Mouse (Mus musculus) forebrain, embryonic 11.5 days (tissue): ENCODE measurements at regions not wholly inside any gene's neighbourhood (a gene's known extent, or its start where the extent isn't known, plus 50 kb on each side); places are given as distances from the start of the nearest gene placed in this dataset.

Source experiments
- ATAC-seq: fragments of 200-750 bp; cut with Nextera tagmentation; replicated peaks from 2 replicates; pipeline ENCODE4 v1.8.0; 2017; ENCODE audit warnings: moderate TSS enrichment; ENCODE audit not compliant: low FRiP score
- DNase-seq: peaks from one replicate; pipeline ENCODE4 v3.0.0-alpha.2; 2017; ENCODE audit warnings: low spot score
- H3K27ac ChIP-seq: fragments of 300-500 bp; sonication (generic); 2 replicates; pipeline ENCODE4 v1.5.1; 2014; ENCODE audit warnings: low read depth, low read length
- H3K27me3 ChIP-seq: fragments of 300-500 bp; sonication (generic); 2 replicates; pipeline ENCODE4 v1.6.1; 2014; ENCODE audit warnings: mild to moderate bottlenecking, low read length, mixed read lengths; ENCODE audit not compliant: control insufficient read depth, insufficient read depth
- H3K36me3 ChIP-seq: fragments of 300-500 bp; sonication (generic); 2 replicates; pipeline ENCODE4 v1.6.1; 2014; ENCODE audit warnings: mild to moderate bottlenecking, low read length, moderate library complexity, mixed read lengths; ENCODE audit not compliant: control insufficient read depth, insufficient read depth
- H3K4me1 ChIP-seq: fragments of 300-500 bp; sonication (generic); replicated peaks from 2 replicates; pipeline ENCODE4 v1.6.1; 2014; ENCODE audit warnings: low read length, mixed read lengths; ENCODE audit not compliant: control insufficient read depth, insufficient read depth
- H3K4me2 ChIP-seq: fragments of 300-500 bp; sonication (generic); 2 replicates; pipeline ENCODE4 v1.6.1; 2014; ENCODE audit warnings: low read depth, mild to moderate bottlenecking, low read length, moderate library complexity, mixed read lengths; ENCODE audit not compliant: severe bottlenecking
- H3K4me3 ChIP-seq: fragments of 300-500 bp; sonication (generic); 2 replicates; pipeline ENCODE4 v1.5.1; 2014; ENCODE audit warnings: low read depth, low read length
- H3K9ac ChIP-seq: fragments of 300-500 bp; sonication (generic); 2 replicates; pipeline ENCODE4 v1.6.1; 2014; ENCODE audit warnings: low read length
- H3K9me3 ChIP-seq: fragments of 300-500 bp; sonication (generic); 2 replicates; pipeline ENCODE4 v1.6.1; 2016; ENCODE audit warnings: low read length, mixed read lengths; ENCODE audit not compliant: control insufficient read depth
- WGBS: fragments of 180-500 bp; shearing (Covaris S2); extraction: QIAGEN DNeasy Blood & Tissue Kit; methylation state at CpG from one replicate; pipeline ENCODE4 v1.1.7; 2014; 5-methylcytosine and 5-hydroxymethylcytosine counted together

- Histone ChIP-seq H3K27ac (no peak overlapping the region), H3K9me3 (no peaks in the 10 kb centered on the region), H3K36me3 (no peaks in the 10 kb centered on the region), H3K4me2 (no peak overlapping the region), H3K27me3 (no peaks in the 10 kb centered on the region), H3K9ac (no peak overlapping the region), H3K4me3 (no peak overlapping the region), H3K4me1 (no peaks in the 10 kb centered on the region)
- ATAC-seq (no peak), DNase-seq (no peak)
- WGBS, result 92% methylated on average over 6 of the region's 6 CpGs
These were observed 192.2 kb upstream of the Trpc7 start for GRCm38 (mm10) chr13:57087966-57088365.

GRCm38 (mm10) chr13:57087398-57087797 is 191.6 kb upstream of the Trpc7 start:
- ATAC-seq (no peak), DNase-seq (no peak)
- Histone ChIP-seq H3K4me3 (no peak overlapping the region), H3K9ac (no peak overlapping the region), H3K9me3 (no peaks in the 10 kb centered on the region), H3K4me2 (no peak overlapping the region), H3K27ac (no peak overlapping the region), H3K4me1 (no peaks in the 10 kb centered on the region), H3K27me3 (no peaks in the 10 kb centered on the region), H3K36me3 (no peaks in the 10 kb centered on the region)
- 83% methylated on average over 5 of the region's 5 CpGs for WGBS

DNA sequence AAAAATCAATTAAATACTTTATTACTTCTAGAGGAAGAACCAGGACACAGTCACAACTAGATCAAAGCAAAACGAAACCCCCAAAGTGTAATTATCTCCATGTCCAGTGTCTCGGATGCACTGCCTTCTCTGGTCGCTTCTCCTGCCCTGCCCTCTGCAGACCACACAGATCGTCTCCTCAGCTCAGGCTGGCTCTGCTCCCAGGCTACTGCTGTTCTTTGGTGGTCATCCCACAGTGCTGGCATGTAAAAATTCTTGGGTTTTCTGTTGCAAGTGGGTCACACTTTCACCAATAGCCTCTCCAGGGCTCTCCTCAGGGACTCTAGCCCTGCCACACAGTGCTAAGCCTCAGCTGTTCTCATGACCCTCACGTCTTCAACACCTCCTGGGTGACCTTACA is 188.0 kb upstream of the Trpc7 start:
- WGBS, result 80% methylated on average over 5 of the region's 5 CpGs
- Histone ChIP-seq H3K9me3 (no peaks in the 10 kb centered on the region), H3K4me3 (no peak overlapping the region), H3K36me3 (no peaks in the 10 kb centered on the region), H3K27ac (no peak overlapping the region), H3K4me2 (no peak overlapping the region), H3K27me3 (no peaks in the 10 kb centered on the region), H3K4me1 (no peaks in the 10 kb centered on the region), H3K9ac (no peak overlapping the region)
- DNase-seq (no peak), ATAC-seq (no peak)

DNA sequence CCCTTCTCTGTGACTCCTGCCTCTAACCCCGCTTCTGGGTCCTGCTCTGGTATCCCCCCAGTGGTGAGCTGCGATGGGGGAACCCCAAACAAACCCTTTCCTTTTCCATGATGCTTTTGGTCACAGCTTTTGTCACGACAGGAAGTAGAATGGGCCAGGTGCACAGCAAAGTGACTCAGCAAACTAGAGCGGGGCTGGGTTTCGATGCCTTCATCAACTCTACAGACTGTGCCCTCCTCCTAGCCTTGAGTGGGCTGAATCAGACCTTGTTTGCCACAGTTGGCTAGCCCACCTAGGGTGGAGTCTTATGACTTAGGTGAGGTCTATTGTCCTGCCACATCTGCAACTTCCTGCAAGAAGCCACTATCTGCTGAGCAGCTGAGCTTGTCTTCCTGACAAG is 174.7 kb upstream of the Trpc7 start:
- DNase-seq (no peak), ATAC-seq (no peak)
- no peak overlapping the region for H3K27ac ChIP-seq
- no peaks in the 10 kb centered on the region for H3K27me3 ChIP-seq
- 88% methylated on average over 5 of the region's 5 CpGs for WGBS
- no peak overlapping the region for H3K9ac ChIP-seq
- H3K4me2 ChIP-seq, result no peak overlapping the region
- no peak overlapping the region for H3K4me3 ChIP-seq
- no peaks in the 10 kb centered on the region for H3K9me3 ChIP-seq
- H3K4me1 ChIP-seq, result no peaks in the 10 kb centered on the region
- no peaks in the 10 kb centered on the region for H3K36me3 ChIP-seq

DNA sequence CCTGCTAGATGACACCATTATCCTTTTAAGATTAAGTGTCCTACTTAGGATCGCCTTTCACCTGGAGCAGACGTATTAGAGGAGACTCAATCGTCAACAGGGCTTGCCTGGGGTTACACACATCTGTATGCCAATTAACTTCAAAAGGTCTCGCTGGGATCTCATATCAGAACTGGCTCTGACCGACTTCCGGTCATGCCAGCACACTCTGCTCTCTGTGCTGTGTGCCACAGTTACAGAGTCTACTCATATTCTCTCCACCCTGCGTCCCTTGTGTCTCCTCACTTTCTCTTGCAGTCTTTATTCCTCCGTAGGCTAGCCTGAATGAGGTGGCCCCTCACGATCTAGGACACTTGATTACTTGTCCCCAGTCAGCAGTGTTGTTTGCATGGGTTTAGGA is 165.9 kb upstream of the Trpc7 start:
- Histone ChIP-seq H3K27me3 (no peaks in the 10 kb centered on the region), H3K27ac (no peak overlapping the region), H3K9ac (no peak overlapping the region), H3K4me1 (no peaks in the 10 kb centered on the region), H3K4me2 (no peak overlapping the region), H3K9me3 (no peaks in the 10 kb centered on the region), H3K36me3 (no peaks in the 10 kb centered on the region), H3K4me3 (no peak overlapping the region)
- WGBS, result 77% methylated on average over 9 of the region's 9 CpGs
- no peak for ATAC-seq
- no peak for DNase-seq

- H3K9me3 ChIP-seq, result no peaks in the 10 kb centered on the region
- H3K36me3 ChIP-seq, result no peaks in the 10 kb centered on the region
- DNase-seq (no peak), ATAC-seq (no peak)
- no peak overlapping the region for H3K27ac ChIP-seq
- 76% methylated on average over 7 of the region's 7 CpGs for WGBS
- H3K9ac ChIP-seq, result no peak overlapping the region
- no peaks in the 10 kb centered on the region for H3K27me3 ChIP-seq
- no peaks in the 10 kb centered on the region for H3K4me1 ChIP-seq
- no peak overlapping the region for H3K4me3 ChIP-seq
- H3K4me2 ChIP-seq, result no peak overlapping the region
These were observed 165.3 kb upstream of the Trpc7 start for GRCm38 (mm10) chr13:57061074-57061473.

DNA sequence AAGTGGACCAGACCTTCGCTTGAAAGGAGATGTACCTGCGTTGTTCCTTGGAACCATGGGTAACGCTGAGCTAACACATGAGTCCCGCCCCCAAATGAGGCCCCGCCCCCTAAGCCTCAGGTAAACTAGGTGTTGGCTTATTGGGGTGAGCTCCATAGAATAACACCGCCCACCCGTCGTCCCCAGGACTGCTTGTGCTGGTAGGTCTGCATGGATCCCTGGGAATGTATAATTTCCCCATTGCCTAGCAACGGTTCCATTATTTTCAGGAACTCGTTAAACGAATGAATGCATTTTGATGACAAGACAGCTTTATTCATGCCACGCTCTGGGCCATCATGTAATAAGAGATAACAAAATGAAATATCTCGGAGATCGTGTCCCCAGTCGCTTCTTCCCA is 161.0 kb upstream of the Trpc7 start:
- Histone ChIP-seq H3K4me1 (no peaks in the 10 kb centered on the region), H3K9me3 (no peaks in the 10 kb centered on the region), H3K27me3 (no peaks in the 10 kb centered on the region), H3K9ac (no peak overlapping the region), H3K36me3 (no peaks in the 10 kb centered on the region), H3K4me3 (no peak overlapping the region), H3K27ac (no peak overlapping the region), H3K4me2 (no peak overlapping the region)
- WGBS, result 71% methylated on average over 15 of the region's 15 CpGs
- DNase-seq (no peak), ATAC-seq (no peak)

DNA sequence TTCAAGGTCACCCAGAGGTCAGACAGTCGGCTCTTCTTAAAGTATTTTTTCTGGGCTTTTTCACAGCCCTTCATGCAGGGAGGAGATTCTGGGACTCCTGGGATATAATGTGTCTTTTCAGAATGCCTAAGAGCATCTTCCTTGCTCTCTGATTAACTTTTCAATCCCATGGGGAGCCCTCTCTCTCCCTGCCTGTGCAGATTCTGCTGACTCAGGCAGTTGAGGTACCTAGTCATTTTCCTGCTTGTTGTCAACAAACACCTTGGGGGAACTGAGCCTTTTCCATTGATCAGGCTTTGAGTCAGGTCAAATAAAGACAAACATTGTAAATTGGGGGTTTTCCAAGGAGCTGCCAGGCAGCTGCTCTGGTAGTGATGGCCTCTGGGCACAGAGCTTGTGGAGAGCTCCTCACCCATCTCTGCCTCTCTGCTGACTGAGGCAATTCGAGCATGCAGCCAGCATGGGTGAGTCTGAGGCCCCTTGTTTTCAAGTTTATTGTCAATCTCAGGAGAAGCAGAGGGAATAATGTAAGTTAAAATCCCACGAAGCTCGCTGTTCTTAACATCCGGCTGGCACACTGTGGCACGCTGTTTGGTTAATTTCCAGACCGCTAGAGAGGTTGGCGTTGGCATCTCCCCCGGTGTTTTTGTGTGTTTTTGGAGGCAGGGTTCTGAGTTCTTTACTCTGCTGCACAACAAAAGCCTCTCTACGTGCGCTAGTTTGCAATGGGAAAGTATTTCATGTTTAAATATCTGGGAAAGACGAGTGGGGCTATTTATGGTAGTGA is 159.8 kb upstream of the Trpc7 start:
- Histone ChIP-seq H3K4me2 (no peak overlapping the region), H3K27me3 (no peaks in the 10 kb centered on the region), H3K4me3 (no peak overlapping the region), H3K36me3 (no peaks in the 10 kb centered on the region), H3K9ac (no peak overlapping the region), H3K4me1 (no peaks in the 10 kb centered on the region), H3K27ac (no peak overlapping the region), H3K9me3 (no peaks in the 10 kb centered on the region)
- WGBS, result 65% methylated on average over 12 of the region's 12 CpGs
- ATAC-seq, result no peak
- no peak for DNase-seq

DNA sequence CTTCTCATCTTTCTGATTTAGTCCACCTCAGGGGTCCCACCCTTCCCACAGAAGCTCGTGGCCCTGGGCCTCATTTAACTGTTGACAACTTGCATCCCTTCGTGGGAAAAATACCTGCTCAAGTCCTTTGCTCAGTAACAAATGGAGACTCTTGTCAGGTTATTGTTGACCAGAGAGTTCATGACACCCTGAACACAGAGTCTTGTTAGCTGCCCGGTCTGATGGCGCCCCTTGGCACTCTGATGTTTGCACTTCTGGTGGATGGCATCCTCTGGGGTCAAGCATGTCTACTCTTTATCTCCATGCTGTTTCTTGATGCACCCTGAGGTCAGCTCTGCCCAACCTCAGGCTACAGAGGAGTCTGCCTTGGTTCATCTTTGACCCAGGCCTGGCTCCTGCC is 157.6 kb upstream of the Trpc7 start:
- H3K36me3 ChIP-seq, result no peaks in the 10 kb centered on the region
- 87% methylated on average over 4 of the region's 4 CpGs for WGBS
- no peak for ATAC-seq
- no peaks in the 10 kb centered on the region for H3K4me1 ChIP-seq
- no peak for DNase-seq
- no peak overlapping the region for H3K4me2 ChIP-seq
- no peak overlapping the region for H3K4me3 ChIP-seq
- H3K9ac ChIP-seq, result no peak overlapping the region
- H3K27ac ChIP-seq, result no peak overlapping the region
- H3K27me3 ChIP-seq, result no peaks in the 10 kb centered on the region
- H3K9me3 ChIP-seq, result no peaks in the 10 kb centered on the region
